Mouse (Mus musculus) adrenal gland, postnatal 25 days (tissue): Measurements from ENCODE around the gene Sema4b. TPM values are rescaled to one million over a fixed set of nuclear protein-coding genes. Genes with fewer than 3 reads are reported as not detected.

Source experiments
- DNase-seq: peaks from one replicate; pipeline ENCODE4 v3.0.0; 2021; ENCODE audit warnings: mixed read lengths
- total RNA-seq: library from RNA; stranded (reverse); gene quantifications from 2 replicates; pipeline ENCODE4 v1.2.3, GENCODE M21; 2021

The Sema4b gene
- total RNA-seq, 1 experiment from 2014 or later = 68.9 TPM

DNA sequence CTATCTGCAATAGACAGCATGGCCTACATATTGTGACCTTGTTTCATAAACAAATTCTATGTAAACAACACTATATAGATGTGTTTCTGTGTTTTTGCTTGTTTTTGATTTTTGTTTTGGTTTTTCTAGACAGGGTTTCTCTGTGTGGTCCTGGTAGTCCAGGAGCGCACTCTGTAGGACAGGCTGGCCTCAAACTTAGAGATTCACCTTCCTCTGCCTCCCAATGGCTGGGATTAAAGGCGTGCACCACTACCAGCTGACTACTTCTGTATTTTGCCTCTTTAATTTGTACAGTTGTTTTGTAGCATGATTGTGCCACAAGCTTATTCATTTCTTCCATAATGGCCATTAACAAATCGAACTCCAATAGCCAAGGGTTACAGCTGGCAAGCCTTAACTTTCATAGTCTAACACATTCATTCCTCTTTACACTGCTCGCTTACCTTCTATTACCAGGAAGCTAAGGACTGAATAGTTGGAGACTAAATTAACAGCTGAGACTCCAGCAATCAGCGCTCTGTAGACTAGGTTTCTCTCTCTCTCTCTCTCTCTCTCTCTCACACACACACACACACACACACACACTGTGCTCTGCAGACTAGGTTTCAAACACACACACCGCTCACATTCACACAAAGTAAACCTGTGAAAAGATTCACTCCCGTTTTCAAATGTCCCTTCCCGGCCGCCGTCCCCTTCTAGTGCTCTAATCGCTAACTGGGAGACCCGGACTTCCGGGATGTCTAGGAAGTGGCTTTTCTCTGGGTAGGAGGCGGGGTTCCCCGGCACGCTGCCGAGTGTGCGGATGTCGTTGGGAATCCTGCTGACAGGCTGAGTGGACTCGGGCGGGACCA lies 82.5 kb downstream of the Sema4b start, which contains the start of gene Vps33b:
Vps33b (plus strand) TSS at position 753 of the 854 bp plus-strand sequence.
- peak; percentile 98 for DNase-seq

DNA sequence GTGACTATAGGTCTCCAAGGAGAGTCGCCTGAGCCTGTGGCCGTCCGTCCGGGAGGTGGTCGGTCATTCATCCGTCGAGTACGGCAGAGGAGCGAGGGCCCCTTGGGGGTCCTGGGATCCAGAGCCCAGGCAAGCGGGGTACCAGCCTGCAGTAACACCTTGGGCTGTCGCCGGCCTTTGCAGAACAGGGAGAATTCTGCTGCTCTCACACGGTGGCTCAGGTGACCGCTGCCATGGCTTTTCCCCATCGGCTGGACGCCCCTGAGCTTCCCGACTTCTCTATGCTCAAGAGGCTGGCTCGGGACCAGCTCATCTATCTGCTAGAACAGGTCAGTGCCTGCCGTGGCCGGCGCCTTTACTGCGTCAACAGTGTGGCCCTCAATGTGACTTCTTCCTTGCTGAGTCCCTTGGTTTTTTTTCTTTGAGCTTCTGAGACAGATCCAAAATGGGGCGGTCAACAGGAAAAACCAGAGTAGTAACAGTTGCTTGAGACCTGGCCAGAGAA lies 83.2 kb downstream of the Sema4b start:
- DNase-seq = peak; percentile 52

DNA sequence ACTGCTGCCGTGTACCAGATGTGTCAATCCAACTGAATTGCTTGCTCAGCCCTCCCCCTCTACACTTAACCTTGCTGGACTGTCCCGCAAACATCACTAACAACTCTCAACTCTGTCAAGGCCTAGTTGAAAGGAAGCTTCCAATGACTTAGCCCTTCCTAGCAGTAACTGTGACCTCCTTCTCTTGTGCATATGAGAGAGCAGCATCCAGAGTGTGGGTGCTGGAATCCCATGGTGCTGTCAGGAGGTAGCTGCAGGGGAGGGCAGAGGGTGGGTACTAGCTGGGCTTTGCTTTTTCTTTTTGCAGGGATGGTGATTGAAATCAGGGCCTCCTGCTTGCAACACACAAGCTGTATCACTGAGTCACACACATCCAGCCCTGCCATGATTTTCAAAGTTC lies 86.8 kb downstream of the Sema4b start:
- DNase-seq = no peak

Other genes with a start within 250 kb of the Sema4b start
- 18.5 and 21.4 TPM in 2 replicates for gene Zfp710, start 162.0 kb upstream of the Sema4b start, total RNA-seq
- 152 and 173 TPM in 2 replicates for gene Idh2, start 71.4 kb upstream of the Sema4b start, total RNA-seq
- 62.4 and 68.2 TPM in 2 replicates for gene Cib1, start 46.0 kb downstream of the Sema4b start, total RNA-seq
- 5.6 and 6.0 TPM in 2 replicates for gene Gdpgp1, start 46.0 kb downstream of the Sema4b start, total RNA-seq
- gene Ttll13, start 59.5 kb downstream of the Sema4b start, total RNA-seq = 0.57 and 2.1 TPM in 2 replicates
- 50.3 and 64.1 TPM in 2 replicates for gene Ngrn, start 74.4 kb downstream of the Sema4b start, total RNA-seq
- 23.9 and 29.9 TPM in 2 replicates for gene Vps33b, start 82.8 kb downstream of the Sema4b start, total RNA-seq
- gene Prc1, start 107.6 kb downstream of the Sema4b start, total RNA-seq = 17.8 and 23.2 TPM in 2 replicates
- 15.4 and 19.1 TPM in 2 replicates for gene Rccd1, start 137.6 kb downstream of the Sema4b start, total RNA-seq
- gene Unc45a, start 154.2 kb downstream of the Sema4b start, total RNA-seq = 47.0 and 49.5 TPM in 2 replicates
- gene Hddc3, start 156.3 kb downstream of the Sema4b start, total RNA-seq = 32.8 and 37.9 TPM in 2 replicates
- gene Man2a2, start 184.5 kb downstream of the Sema4b start, total RNA-seq = 92.6 and 109 TPM in 2 replicates
- gene Fes, start 201.1 kb downstream of the Sema4b start, total RNA-seq = 10.0 and 12.0 TPM in 2 replicates
- 157 and 167 TPM in 2 replicates for gene Furin, start 218.6 kb downstream of the Sema4b start, total RNA-seq